Mouse (Mus musculus): ENCODE data around the gene Vmn1r49.
"Not testable (repeated sequence)": the region's sequence is repeated elsewhere in the genome, so short reads cannot be mapped to it uniquely, and the experiment has no call there.

The Vmn1r49 gene

DNA sequence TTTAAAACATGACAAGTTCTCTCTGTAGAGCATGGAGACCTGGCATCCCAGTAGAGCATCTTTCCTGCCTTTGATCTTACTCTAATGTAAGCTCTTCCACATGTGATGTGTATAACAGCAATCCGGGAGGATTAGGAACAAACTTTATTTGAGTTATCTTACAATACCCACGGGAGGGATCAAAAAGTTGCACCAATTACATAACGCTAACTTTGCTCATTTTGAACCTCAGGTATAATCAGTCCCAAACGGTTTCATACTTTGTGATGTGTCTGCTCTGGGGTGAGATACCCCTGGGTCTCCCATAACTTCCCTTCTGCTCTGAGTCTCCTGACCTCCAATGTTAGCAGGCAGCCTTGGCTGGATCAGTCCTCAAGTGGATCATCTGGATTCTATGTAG, at the start of gene Vmn1r49:
Gene Vmn1r49 (minus strand): TSS at position 101 of the 400 bp plus-strand sequence.
- in situ Hi-C loops (cut with MboI; ENCODE audit: unreplicated experiment in 2 of 2): no loop called here

DNA sequence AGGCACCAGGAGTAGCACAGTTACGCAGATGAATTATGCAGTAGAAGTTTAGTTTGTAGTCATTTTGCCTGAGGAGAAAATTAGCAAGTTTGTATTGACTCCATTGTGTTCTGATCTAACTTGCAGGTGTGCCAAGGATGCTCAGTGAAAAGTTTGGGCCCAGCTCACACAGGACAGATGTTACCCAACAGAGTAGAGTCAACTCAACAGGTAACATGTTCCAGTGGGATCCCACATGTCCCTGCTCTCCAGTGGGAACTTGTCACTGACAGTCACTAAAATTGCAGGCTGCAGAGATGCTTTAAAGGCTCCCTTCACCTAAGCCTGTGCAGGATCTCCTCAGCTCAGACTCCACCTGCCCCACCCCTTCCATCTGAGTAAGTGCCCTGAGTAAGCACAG, 44.0 kb upstream of the Vmn1r49 start, which contains the start of gene Vmn1r51:
Gene Vmn1r51 (plus strand): TSS at position 301 of the 400 bp plus-strand sequence.
- in situ Hi-C loops (cut with MboI; ENCODE audit: unreplicated experiment in 2 of 2): not testable (repeated sequence)

DNA sequence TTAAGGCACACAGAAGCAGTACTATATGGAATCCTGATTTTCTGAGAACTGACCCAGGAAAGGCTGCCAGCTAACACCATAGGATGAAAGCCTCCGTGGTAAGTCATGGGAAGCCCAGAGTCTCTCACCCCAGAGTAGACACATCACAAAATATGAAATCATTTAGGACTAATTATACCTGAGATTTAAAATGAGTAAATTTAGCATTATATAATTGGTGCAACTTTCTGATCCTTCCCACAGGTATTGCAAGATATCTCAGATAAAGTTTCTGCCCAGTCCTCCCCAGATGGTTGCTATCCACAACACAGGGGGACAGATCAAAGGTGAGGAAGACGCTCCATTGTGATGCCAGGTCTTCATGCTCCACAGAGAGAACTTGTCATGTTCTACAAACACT, 22.8 kb upstream of the Vmn1r49 start, which contains the start of gene Vmn1r50:
Gene Vmn1r50 (plus strand): TSS at position 301 of the 400 bp plus-strand sequence.
- in situ Hi-C loops (cut with MboI; ENCODE audit: unreplicated experiment in 2 of 2): no loop called here

DNA sequence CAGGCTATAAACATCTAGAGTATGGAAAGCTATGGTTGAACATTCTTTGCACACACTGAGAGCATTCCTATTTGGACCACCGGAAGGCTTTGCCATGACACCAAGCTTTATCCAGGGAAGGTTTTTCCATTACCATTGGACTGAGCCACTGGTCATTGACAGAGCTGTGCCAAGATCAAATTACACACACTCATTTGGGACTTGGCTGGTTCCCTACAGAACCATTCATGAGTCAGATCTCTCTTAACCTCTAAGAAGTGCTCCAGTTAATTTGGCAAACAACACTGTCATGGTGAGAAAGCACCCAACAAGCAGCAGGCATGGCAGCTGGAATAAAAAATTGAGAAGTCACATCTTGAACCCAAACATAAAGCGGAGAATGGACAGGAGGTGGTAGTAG, 22.3 kb upstream of the Vmn1r49 start:
- in situ Hi-C loops (cut with MboI; ENCODE audit: unreplicated experiment in 2 of 2): no loop called here

DNA sequence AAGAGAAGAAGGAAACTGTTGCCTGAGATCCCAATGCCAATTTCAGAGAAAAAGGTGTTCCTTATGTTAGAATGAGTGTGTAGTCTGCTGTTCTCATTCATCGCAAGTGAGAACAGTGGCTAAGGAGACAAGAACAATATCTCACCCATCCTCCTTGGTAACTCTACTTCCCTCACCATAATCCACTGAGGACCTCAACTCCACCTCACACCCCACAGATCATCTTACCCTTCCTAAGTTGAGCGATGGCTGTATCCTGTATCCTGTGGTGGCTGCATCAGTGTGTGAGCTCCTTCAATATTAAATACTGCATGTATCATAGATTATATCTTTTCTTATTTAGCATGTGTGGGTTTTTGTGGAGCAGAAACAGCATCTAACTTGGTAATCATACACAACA, 41.6 kb downstream of the Vmn1r49 start, which contains the start of gene Vmn1r48:
Gene Vmn1r48 (minus strand): TSS at position 101 of the 400 bp plus-strand sequence.
- in situ Hi-C loops (cut with MboI; ENCODE audit: unreplicated experiment in 2 of 2): not testable (repeated sequence)

Data from v-Abl transformed pro-B cells (cell line).